Mouse (Mus musculus) neural tube, embryonic 10.5 days (tissue): Measurements from ENCODE around the gene Zbtb1.

ENCODE experiments used
- DNase-seq: peaks from one replicate; pipeline ENCODE4 v3.0.0-alpha.2; 2017; ENCODE audit warnings: low spot score; ENCODE audit errors: extremely low spot score

Zbtb1 gene

DNA sequence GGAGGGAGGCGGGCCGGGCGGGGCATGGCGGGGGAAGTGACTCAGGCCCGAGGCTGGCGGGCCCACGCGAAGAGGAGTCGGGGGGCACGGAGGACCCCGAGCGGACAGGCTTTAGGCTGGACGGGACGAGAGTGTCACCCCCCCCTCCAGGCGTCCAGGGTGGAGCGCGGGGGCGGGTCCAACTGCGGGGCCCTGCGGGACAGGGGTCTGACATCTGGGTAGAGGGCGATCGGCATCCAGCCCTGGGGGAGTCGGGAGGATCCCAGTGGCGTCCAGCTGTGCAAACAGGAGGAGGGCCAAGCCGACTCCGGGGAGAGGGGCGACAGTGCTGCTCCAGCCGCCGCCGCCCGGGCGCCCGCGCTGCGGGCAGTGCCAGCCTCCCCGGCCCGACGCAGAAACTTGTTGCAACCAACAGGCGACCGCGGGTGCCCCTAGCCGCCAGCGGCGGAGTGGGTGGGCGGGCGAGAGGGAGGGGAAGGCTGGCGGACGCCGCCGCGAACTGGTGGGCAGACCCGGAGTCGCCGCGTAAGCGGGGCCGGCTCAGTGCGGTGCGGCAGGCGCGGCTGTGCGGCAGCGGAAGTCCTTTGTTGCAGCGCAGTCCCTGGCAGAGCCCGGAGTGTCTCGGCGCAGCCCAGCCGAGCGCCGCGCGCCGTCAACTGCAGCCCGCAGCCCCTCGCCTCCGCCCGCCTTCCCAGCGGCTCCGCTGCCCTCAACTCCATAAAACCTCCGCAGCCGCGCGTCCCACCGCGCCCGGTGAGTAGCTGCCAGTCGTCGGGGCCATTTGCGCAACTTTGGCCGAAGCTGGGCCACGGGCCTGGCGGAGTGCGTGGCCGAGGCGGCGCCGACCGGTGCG is at the start of gene Zbtb1:
Gene Zbtb1 (plus strand): TSS at position 289 of the 853 bp plus-strand sequence.
- DNase-seq: peak; percentile 89

DNA sequence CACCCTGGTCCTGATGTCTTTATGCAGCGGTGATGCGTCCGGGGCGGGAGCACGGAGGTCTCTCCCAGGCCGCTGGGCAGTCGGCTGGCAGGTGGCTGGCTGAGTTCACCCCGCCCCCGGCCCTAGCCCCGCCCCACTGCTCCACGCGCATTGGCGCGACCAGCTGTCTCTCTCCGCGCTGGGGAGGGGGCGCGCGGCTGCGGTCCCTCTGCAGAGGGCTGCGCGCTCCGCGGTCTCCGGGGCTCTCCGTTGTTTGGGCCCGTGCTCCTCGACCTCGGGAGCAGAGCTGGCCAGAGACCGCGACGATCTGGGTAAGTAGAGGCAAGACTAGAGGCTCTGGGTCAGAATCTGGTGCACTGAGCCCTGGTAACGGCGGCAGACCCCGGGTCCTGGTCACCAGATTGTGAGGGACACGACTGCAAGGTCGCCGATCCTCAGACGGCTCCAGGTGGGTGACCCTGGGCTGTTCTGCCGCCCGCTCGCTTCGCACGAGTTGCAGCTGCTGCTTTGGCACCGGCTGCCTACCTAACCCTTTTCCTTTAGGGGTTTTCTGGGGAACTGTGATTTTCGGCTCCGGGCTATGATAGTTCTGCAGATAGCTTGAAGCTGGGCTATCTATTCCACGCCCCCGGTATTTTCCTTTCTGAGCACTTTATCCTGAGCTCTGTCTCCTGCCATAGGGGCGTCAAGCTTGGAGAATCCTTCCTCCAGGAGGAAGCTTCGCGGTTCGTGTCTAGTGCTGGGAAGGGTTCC is 45.2 kb upstream of the Zbtb1 start, which contains the start of gene Akap5:
Gene Akap5 (plus strand): TSS at position 213 of the 753 bp plus-strand sequence.
- DNase-seq: peak; percentile 88

- DNase-seq: no peak
Observed at GRCm38 (mm10) chr12:76326437-76327220, 43.4 kb upstream of the Zbtb1 start.

GRCm38 (mm10) chr12:76328567-76329354 is 41.3 kb upstream of the Zbtb1 start:
- no peak for DNase-seq

DNA sequence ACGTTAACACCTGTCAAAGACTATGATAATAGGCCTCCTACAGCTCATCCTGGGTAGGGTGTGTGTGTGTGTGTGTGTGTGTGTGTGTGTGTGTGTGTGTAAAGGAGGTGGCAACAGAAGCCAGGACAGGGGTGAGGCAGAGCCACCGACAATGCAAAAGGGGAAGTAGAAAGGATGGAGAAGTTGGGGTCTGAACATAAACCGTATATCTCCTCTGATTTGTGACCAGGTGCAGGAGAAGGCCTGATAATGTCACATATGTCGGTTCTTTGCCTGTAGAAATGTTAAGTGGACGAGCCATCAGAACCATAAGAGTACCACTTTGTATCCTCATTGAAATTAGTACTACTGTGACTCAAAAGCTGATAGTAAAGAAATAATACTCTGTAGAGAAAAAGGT is 36.4 kb upstream of the Zbtb1 start:
- DNase-seq: no peak

GRCm38 (mm10) chr12:76335641-76336040 is 34.4 kb upstream of the Zbtb1 start:
- DNase-seq: no peak

- DNase-seq: no peak
Observed at GRCm38 (mm10) chr12:76336111-76336965, 33.7 kb upstream of the Zbtb1 start.

- no peak for DNase-seq
Observed at GRCm38 (mm10) chr12:76341080-76341479, 29.0 kb upstream of the Zbtb1 start.

DNA sequence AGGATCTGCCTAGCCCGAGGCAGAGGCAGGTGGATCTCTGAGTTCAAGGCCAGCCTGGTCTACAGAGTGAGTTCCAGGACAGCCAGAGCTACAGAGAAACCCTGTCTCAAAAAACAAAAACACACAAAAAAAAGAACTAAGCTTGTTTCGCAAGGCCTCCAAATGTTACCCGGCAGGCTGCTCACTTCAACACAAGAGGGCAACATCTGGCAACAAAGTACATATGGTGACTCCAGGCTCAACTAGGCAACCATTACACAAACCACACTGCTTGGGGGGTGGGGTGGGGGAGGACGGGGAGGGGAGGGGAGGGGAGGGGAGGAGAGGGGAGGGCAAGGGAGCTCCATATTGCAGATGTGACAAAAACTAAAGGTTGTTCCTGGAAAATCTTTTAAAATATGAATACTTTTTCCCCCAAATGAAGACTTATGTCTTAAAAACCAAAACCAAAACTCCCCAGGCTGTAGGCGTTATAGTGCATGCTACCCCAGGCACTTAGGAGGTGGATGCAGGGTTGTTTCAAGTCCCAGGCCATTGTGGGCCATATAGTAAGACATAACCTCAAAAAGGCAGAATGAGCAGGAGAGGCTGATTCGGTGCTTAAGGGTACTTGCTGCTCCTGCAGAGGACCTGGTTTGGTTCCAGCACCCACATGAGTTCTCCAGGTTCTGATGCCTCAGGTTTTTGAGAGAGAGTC is 24.2 kb upstream of the Zbtb1 start:
- DNase-seq: no peak

DNA sequence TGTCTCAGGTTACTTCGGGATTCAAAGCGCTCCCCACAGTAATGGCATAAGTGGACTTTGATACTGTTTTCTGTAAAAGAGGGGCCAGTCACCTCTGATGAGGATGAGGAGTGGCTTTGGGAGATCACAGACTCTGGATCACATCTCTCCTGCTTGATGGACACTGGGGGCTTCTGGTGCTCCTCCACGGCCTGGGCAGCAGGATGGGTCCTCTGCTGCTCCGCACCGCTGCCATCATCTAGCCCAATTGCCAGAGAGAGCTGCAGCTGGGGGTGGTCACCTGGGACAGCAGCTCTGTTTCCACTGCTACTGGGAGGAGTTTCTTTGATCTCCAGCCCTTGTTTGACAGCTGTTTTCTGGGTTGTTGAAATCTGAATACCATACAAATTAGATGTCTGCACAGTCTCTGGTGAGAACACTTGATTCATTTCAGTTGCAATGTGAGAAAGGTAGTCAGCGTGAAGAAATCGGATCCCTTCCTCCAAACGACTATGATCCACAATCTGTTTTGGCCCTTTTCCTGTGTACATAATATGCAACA is 20.3 kb upstream of the Zbtb1 start:
- no peak for DNase-seq

- no peak for DNase-seq
Observed at GRCm38 (mm10) chr12:76360868-76361267, 9.2 kb upstream of the Zbtb1 start.

DNA sequence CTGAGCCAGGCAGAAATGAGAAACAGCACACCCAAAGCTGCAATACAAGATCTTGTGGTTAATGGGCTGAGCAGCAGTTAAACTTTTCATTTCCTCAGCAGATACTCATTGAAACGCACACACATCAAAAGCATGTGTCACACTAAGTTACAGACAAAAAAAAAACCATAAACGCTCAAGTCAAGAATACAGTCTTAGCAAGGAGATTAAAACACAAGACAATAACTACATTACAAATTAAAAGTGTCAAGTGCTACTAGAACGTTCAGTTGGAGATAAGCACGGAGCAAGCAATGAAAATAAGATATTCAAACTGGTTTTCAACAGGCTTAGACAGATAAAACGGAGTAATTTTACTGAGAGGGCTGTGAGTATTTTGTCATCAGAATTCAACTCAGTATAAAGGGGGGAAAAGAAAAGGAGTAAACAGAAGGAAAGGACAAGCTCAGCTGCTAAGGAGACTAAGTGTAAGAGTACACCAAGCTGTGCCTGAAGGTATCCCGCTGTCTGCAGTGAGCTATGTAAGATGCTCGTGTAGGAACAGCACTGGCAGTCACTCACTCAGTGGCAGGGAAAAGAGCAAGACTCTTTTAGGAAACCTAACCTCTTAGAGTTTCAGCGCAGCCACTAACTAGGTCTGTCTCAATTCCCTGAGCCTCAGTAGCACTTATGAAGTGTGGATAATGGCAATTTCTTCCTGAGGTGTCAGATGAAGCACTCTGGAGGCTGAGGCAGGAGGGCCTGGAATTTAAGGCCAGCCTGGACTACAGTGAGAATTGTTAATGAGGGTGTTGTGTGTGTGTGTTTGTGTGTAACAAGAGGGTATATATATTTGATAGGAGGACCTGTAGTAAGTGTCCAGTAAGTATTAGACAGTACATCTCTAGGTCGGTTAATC is 8.4 kb upstream of the Zbtb1 start:
- DNase-seq: no peak

GRCm38 (mm10) chr12:76362303-76362676 is 7.8 kb upstream of the Zbtb1 start:
- no peak for DNase-seq

- no peak for DNase-seq
Observed at GRCm38 (mm10) chr12:76366276-76366675, 3.8 kb upstream of the Zbtb1 start.

DNA sequence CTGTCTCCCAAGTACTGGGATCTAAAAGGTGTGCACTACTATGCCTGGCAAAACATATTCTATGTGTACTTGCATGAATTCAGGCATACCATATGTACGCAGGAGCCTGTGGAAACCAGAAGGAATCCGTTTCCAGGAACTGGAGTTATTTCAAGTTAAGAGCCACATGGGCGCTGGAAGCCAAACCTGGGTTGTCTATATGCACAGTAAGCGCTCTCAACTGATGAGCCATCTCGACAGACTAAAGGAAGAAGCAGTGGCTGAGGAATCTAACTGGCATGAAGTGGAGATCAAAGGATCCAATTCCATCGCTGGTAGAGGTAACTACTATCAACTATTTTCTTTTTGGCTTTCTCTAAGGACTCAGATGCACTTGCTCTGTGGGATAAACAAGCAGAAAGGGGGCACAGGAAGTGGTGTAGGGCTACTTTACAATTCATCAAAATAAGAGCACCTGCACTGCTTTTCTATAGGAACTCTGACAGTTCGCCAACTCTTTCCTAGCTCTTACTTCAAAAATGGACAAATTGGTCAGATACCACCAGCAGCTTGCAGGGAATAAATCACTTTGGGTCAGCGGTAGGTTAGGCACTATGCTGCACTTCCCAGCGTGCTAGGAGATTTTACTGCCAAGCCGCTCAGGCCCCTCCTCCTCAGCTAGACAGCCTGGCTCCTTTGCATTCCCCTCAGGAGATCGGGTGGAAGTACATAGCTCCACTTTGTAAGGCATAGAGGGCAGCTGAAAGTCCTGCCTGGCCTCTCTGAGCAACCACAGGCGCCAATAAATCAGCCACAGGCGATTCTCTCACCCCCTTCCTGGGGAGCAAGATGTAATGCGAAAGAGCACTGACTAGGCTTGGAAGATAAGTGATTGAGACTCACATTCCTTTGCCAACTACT is 2.7 kb upstream of the Zbtb1 start:
- DNase-seq: peak; percentile 51

DNA sequence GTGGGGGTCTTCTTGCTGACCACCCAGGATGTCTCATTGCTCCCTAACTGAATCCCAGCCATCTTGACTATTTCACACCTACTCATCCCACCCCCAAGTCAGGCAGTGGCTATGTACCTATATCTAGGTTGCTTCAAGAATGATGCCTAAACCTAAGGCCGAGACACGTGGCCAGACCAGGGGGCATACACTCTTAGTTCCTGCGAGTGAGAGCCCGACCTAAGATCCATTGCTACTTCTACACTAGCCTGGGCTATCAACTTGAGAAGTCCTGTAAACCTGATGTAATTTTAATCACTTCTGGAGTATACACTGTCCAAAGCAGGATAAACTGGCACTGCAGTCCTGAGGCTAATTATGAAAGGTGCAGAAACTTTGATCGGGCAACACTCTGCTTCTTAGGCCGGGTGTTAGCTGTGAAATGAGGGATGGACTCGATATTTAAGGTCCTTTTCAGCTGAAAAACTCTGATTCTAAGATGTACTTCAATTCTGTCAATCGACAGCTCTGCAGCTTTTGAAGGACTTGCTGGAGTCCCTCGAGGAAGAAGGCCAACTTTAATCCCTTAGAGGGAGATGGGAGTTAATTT is 1.8 kb upstream of the Zbtb1 start:
- DNase-seq: peak; percentile 33

DNA sequence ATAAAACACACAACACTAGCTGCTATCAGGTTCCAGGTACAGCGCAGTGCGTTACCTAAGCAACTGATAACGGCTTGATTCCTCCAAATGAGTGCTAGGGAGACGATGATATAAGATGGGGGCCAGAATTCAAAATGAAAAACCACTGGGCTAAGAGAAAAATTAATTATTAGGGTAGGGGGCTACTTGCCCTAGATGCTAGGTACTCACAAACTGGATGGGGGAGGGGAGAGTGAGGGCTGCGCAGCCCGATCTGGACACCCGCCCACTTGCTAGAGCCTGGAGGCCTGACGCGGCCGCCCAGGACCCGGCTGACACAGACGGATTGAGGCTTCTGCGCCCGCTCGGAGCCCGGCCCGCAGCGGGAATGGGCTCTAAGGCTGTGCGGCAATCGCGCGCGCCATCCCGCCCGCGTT is 1.3 kb upstream of the Zbtb1 start:
- DNase-seq: no peak
